Mouse (Mus musculus): ENCODE measurements around the gene Ntng2. TPM values are rescaled to one million over a fixed set of nuclear protein-coding genes. Genes with fewer than 3 reads are reported as not detected.

Gene Ntng2
- polyA plus RNA-seq, 1 experiment from 2014 or later: 6.6 TPM

- no peak for DNase-seq (ENCODE audit: low spot score)
- Histone ChIP-seq H3K27me3 (replicated peaks; ENCODE audit: control insufficient read depth, insufficient read depth, low read length) (no peaks in the 10 kb centered on the region), H3K4me2 (ENCODE audit: low read length) (no peak overlapping the region), H3K9ac (ENCODE audit: low read length) (no peak overlapping the region), H3K4me1 (ENCODE audit: control insufficient read depth, insufficient read depth, low read length) (no peaks in the 10 kb centered on the region), H3K36me3 (ENCODE audit: control insufficient read depth, insufficient read depth, low read length) (peaks cover 15% of the 10 kb centered on the region; the same call in 1 of the 2 replicates), H3K27ac (ENCODE audit: low read depth, low read length) (no peak overlapping the region), H3K9me3 (replicated peaks; ENCODE audit: control insufficient read depth, low read length) (no peaks in the 10 kb centered on the region), H3K4me3 (ENCODE audit: low read depth, low read length) (no peak overlapping the region)
- no peak for ATAC-seq
- 58% methylated on average over 6 of the region's 6 CpGs for WGBS
Measured at GRCm38 (mm10) chr2:29186209-29186608, 66.6 kb downstream of the Ntng2 start.

GRCm38 (mm10) chr2:29183266-29183924 is 69.4 kb downstream of the Ntng2 start:
- 87% methylated on average over 6 of the region's 6 CpGs for WGBS
- H3K4me1 ChIP-seq (ENCODE audit: control insufficient read depth, insufficient read depth, low read length): no peaks in the 10 kb centered on the region
- no peaks in the 10 kb centered on the region for H3K9me3 ChIP-seq (replicated peaks; ENCODE audit: control insufficient read depth, low read length)
- no peaks in the 10 kb centered on the region for H3K27me3 ChIP-seq (replicated peaks; ENCODE audit: control insufficient read depth, insufficient read depth, low read length)
- H3K27ac ChIP-seq (ENCODE audit: low read depth, low read length): no peak overlapping the region
- no peak overlapping the region for H3K9ac ChIP-seq (ENCODE audit: low read length)
- H3K4me2 ChIP-seq (ENCODE audit: low read length): no peak overlapping the region
- ATAC-seq (no peak), DNase-seq (ENCODE audit: low spot score) (no peak)
- no peak overlapping the region for H3K4me3 ChIP-seq (ENCODE audit: low read depth, low read length)
- H3K36me3 ChIP-seq (ENCODE audit: control insufficient read depth, insufficient read depth, low read length): peaks cover 43% of the 10 kb centered on the region

- Histone ChIP-seq H3K9ac (ENCODE audit: low read length) (no peak overlapping the region), H3K4me3 (ENCODE audit: low read depth, low read length) (no peak overlapping the region), H3K36me3 (ENCODE audit: control insufficient read depth, insufficient read depth, low read length) (peaks cover 66% of the 10 kb centered on the region), H3K4me2 (ENCODE audit: low read length) (no peak overlapping the region), H3K4me1 (ENCODE audit: control insufficient read depth, insufficient read depth, low read length) (no peaks in the 10 kb centered on the region), H3K27me3 (replicated peaks; ENCODE audit: control insufficient read depth, insufficient read depth, low read length) (no peaks in the 10 kb centered on the region), H3K9me3 (replicated peaks; ENCODE audit: control insufficient read depth, low read length) (no peaks in the 10 kb centered on the region), H3K27ac (ENCODE audit: low read depth, low read length) (no peak overlapping the region)
- no peak for DNase-seq (ENCODE audit: low spot score)
- WGBS: 92% methylated on average over 2 of the region's 2 CpGs
- ATAC-seq: no peak
Measured at GRCm38 (mm10) chr2:29181111-29181510, 71.7 kb downstream of the Ntng2 start.

- Histone ChIP-seq H3K27ac (ENCODE audit: low read depth, low read length) (no peak overlapping the region), H3K9ac (ENCODE audit: low read length) (no peak overlapping the region), H3K36me3 (ENCODE audit: control insufficient read depth, insufficient read depth, low read length) (peaks cover 77% of the 10 kb centered on the region), H3K4me3 (ENCODE audit: low read depth, low read length) (no peak overlapping the region), H3K27me3 (replicated peaks; ENCODE audit: control insufficient read depth, insufficient read depth, low read length) (no peaks in the 10 kb centered on the region), H3K4me2 (ENCODE audit: low read length) (no peak overlapping the region), H3K9me3 (replicated peaks; ENCODE audit: control insufficient read depth, low read length) (no peaks in the 10 kb centered on the region), H3K4me1 (ENCODE audit: control insufficient read depth, insufficient read depth, low read length) (no peaks in the 10 kb centered on the region)
- DNase-seq (ENCODE audit: low spot score) (no peak), ATAC-seq (no peak)
- WGBS: 88% methylated on average over 4 of the region's 4 CpGs
Measured at GRCm38 (mm10) chr2:29179810-29180209, 73.0 kb downstream of the Ntng2 start.

- no peak for DNase-seq (ENCODE audit: low spot score)
- Histone ChIP-seq H3K27me3 (replicated peaks; ENCODE audit: control insufficient read depth, insufficient read depth, low read length) (no peaks in the 10 kb centered on the region), H3K9me3 (replicated peaks; ENCODE audit: control insufficient read depth, low read length) (no peaks in the 10 kb centered on the region), H3K4me1 (ENCODE audit: control insufficient read depth, insufficient read depth, low read length) (no peaks in the 10 kb centered on the region), H3K4me3 (ENCODE audit: low read depth, low read length) (no peak overlapping the region), H3K9ac (ENCODE audit: low read length) (no peak overlapping the region), H3K4me2 (ENCODE audit: low read length) (no peak overlapping the region), H3K27ac (ENCODE audit: low read depth, low read length) (no peak overlapping the region), H3K36me3 (ENCODE audit: control insufficient read depth, insufficient read depth, low read length) (peaks cover 94% of the 10 kb centered on the region)
- no peak for ATAC-seq
- WGBS: 98% methylated on average over 3 of the region's 3 CpGs
Measured at GRCm38 (mm10) chr2:29174887-29175286, 77.9 kb downstream of the Ntng2 start.

- DNase-seq (ENCODE audit: low spot score): no peak
- Histone ChIP-seq H3K9me3 (replicated peaks; ENCODE audit: control insufficient read depth, low read length) (no peaks in the 10 kb centered on the region), H3K9ac (ENCODE audit: low read length) (no peak overlapping the region), H3K36me3 (ENCODE audit: control insufficient read depth, insufficient read depth, low read length) (peaks cover 80% of the 10 kb centered on the region), H3K27ac (ENCODE audit: low read depth, low read length) (no peak overlapping the region), H3K27me3 (replicated peaks; ENCODE audit: control insufficient read depth, insufficient read depth, low read length) (no peaks in the 10 kb centered on the region), H3K4me1 (ENCODE audit: control insufficient read depth, insufficient read depth, low read length) (no peaks in the 10 kb centered on the region), H3K4me3 (ENCODE audit: low read depth, low read length) (no peak overlapping the region), H3K4me2 (ENCODE audit: low read length) (no peak overlapping the region)
- no peak for ATAC-seq
- 98% methylated on average over 5 of the region's 5 CpGs for WGBS
Measured at GRCm38 (mm10) chr2:29168067-29168466, 84.7 kb downstream of the Ntng2 start.

- DNase-seq (ENCODE audit: low spot score): no peak
- 79% methylated on average over 2 of the region's 2 CpGs for WGBS
- no peak overlapping the region for H3K27ac ChIP-seq (ENCODE audit: low read depth, low read length)
Measured at GRCm38 (mm10) chr2:29151941-29152340, 100.9 kb downstream of the Ntng2 start.

More at GRCm38 (mm10) chr2:29151941-29152340, 100.9 kb downstream of the Ntng2 start:
- H3K9ac ChIP-seq (ENCODE audit: low read length): no peak overlapping the region
- H3K4me2 ChIP-seq (ENCODE audit: low read length): no peak overlapping the region
- no peak overlapping the region for H3K4me3 ChIP-seq (ENCODE audit: low read depth, low read length)
- no peaks in the 10 kb centered on the region for H3K4me1 ChIP-seq (ENCODE audit: control insufficient read depth, insufficient read depth, low read length)
- no peaks in the 10 kb centered on the region for H3K9me3 ChIP-seq (replicated peaks; ENCODE audit: control insufficient read depth, low read length)
- ATAC-seq: no peak
- peaks cover 82% of the 10 kb centered on the region for H3K36me3 ChIP-seq (ENCODE audit: control insufficient read depth, insufficient read depth, low read length)
- no peaks in the 10 kb centered on the region for H3K27me3 ChIP-seq (replicated peaks; ENCODE audit: control insufficient read depth, insufficient read depth, low read length)

Other genes with a start within 250 kb of the Ntng2 start
- gene Cfap77, start 197.9 kb downstream of the Ntng2 start, polyA plus RNA-seq (2014; fragmentation: Nextera tagmentation; extraction: Ambion mirVana): 0.11 TPM in 1 of 2 replicates, not detected in the other
- gene Ttf1, start 192.7 kb downstream of the Ntng2 start, polyA plus RNA-seq (2014; fragmentation: Nextera tagmentation; extraction: Ambion mirVana): 6.0 and 7.4 TPM in 2 replicates
- gene Setx, start 128.8 kb downstream of the Ntng2 start, polyA plus RNA-seq (2014; fragmentation: Nextera tagmentation; extraction: Ambion mirVana): 13.2 and 21.5 TPM in 2 replicates
- gene Med27, start 93.8 kb upstream of the Ntng2 start, polyA plus RNA-seq (2014; fragmentation: Nextera tagmentation; extraction: Ambion mirVana): 105 and 108 TPM in 2 replicates